Mouse (Mus musculus) liver, adult 2 months (tissue): Measurements from ENCODE around the gene Themis.

Experiments used
- CTCF ChIP-seq: fragments of 200-500 bp; IDR thresholded peaks from 2 replicates; pipeline ENCODE4 v1.5.1; 2011; ENCODE audit warnings: low read depth, low read length, control low read depth
- POLR2A ChIP-seq: fragments of 200-500 bp; IDR thresholded peaks from 2 replicates; pipeline ENCODE4 v1.6.1; 2011; ENCODE audit warnings: low read length, control low read depth; ENCODE audit not compliant: insufficient read depth; ENCODE audit errors: extremely low read depth

DNA sequence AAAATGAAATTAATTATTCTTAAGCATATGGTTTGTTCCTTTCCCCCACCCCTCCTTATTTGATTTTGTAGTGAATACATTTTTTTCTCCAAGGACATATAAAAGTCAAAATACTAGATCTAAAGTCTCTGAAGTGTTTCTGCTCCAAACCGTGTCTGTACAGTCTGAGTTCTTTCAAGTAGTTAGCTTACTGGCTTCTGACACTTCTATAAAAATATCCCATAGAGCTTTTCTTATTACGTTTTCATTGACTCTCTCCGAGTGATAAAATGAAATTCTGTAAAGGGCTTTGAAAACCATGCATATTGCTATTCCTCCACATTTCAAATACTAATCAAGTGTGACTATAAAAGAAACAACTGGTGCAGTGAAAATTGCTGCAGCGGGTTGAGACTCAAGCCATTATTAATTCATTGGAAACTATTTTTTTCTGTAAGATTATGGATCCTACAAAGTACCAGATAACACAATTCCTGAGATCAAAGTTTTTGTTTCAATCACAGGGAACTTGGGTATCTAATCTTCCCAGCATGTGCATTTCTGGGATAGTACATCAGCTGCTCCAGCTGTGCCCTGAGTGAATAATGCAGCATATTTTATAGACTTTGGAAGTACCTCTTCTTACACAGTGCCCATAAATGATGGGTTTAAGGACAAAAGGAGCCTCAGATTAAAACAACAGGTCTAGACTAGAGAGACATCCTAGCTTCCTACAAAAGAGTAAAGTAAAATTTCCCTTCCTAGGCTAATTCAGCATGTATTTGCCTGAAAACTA lies 202.6 kb downstream of the Themis start:
- TF ChIP-seq POLR2A (no peak), CTCF (no peak)
